Mouse (Mus musculus) MEL (cell line): ENCODE results near the gene 1810013L24Rik. TPM values are rescaled to one million over a fixed set of nuclear protein-coding genes. Genes with fewer than 3 reads are reported as not detected.
A peak's percentile ranks its signal among the peaks of the same experiment; 100 is the strongest.

Experiments used
- DNase-seq: peaks from one replicate; pipeline ENCODE4 v3.0.0; 2011; ENCODE audit warnings: low read depth, low spot score
- H3K27ac ChIP-seq: 2 replicates; pipeline ENCODE4 v1.5.1; 2012; ENCODE audit warnings: low read depth, mild to moderate bottlenecking, control low read depth, low read length, moderate library complexity; ENCODE audit not compliant: control insufficient read depth
- H3K27me3 ChIP-seq, 2 experiments: fragments of 150-350 bp in 1 of 2; sonication (generic) in 1 of 2; 2 replicates each; pipeline ENCODE4 v1.6.1; 2012; ENCODE audit warnings: low read length in 2 of 2, mild to moderate bottlenecking in 2 of 2, improper control_type of control experiment in 1 of 2, moderate library complexity in 1 of 2; ENCODE audit not compliant: insufficient read depth in 2 of 2, control insufficient read depth in 1 of 2
- H3K36me3 ChIP-seq, 2 experiments: 2 replicates each; pipeline ENCODE4 v1.6.1; 2012 to 2014; ENCODE audit warnings: low read length in 2 of 2, improper control_type of control experiment in 1 of 2, inconsistent platforms in 1 of 2, mild to moderate bottlenecking in 1 of 2; ENCODE audit not compliant: insufficient read depth in 2 of 2, control insufficient read depth in 1 of 2
- H3K4me1 ChIP-seq, 2 experiments: fragments of 150-350 bp in 1 of 2; sonication (generic) in 1 of 2; 2 replicates each; pipeline ENCODE4 v1.6.1; 2012; ENCODE audit warnings: low read length in 2 of 2, improper control_type of control experiment in 1 of 2, mild to moderate bottlenecking in 1 of 2; ENCODE audit not compliant: insufficient read depth in 2 of 2, control insufficient read depth in 1 of 2
- H3K4me3 ChIP-seq, 2 experiments: fragments of 150-350 bp in 1 of 2; sonication (generic) in 1 of 2; 2 replicates each; pipeline ENCODE4 v1.5.1; 2012; ENCODE audit warnings: low read depth in 2 of 2, low read length in 2 of 2, mild to moderate bottlenecking in 2 of 2, moderate library complexity in 2 of 2, control low read depth in 1 of 2, improper control_type of control experiment in 1 of 2; ENCODE audit not compliant: control insufficient read depth in 1 of 2, insufficient read depth in 1 of 2
- H3K79me2 ChIP-seq: 2 replicates; pipeline ENCODE4 v1.6.1; 2012; ENCODE audit warnings: mild to moderate bottlenecking, low read length, moderate library complexity; ENCODE audit not compliant: control insufficient read depth, poor library complexity, insufficient read depth
- H3K9ac ChIP-seq: 2 replicates; pipeline ENCODE4 v1.6.1; 2012; ENCODE audit warnings: low read depth, mild to moderate bottlenecking, control low read depth, low read length, moderate library complexity; ENCODE audit not compliant: control insufficient read depth, poor library complexity, severe bottlenecking
- H3K9me3 ChIP-seq: fragments of 150-350 bp; sonication (generic); replicated peaks from 2 replicates; pipeline ENCODE4 v1.6.1; 2012; ENCODE audit warnings: mild to moderate bottlenecking, low read length, improper control_type of control experiment, moderate library complexity; ENCODE audit not compliant: insufficient read depth
- CTCF ChIP-seq, 3 experiments: IDR thresholded peaks in 2 of 3; conservative IDR thresholded peaks in 1 of 3; 2 replicates each; pipeline ENCODE4 v1.5.1; 2011 to 2012; ENCODE audit warnings: low read length in 3 of 3, low read depth in 2 of 3, mild to moderate bottlenecking in 2 of 3, improper control_type of control experiment in 1 of 3, inconsistent platforms in 1 of 3, mixed read lengths in 1 of 3, moderate library complexity in 1 of 3; ENCODE audit not compliant: control insufficient read depth in 1 of 3, insufficient read depth in 1 of 3, poor library complexity in 1 of 3, severe bottlenecking in 1 of 3
- ELF1 ChIP-seq: IDR thresholded peaks from 2 replicates; pipeline ENCODE4 v1.6.1; 2014; ENCODE audit warnings: low read depth, mild to moderate bottlenecking, inconsistent platforms, low read length, improper control_type of control experiment, moderate library complexity
- ETS1 ChIP-seq: IDR thresholded peaks from 2 replicates; pipeline ENCODE4 v1.6.1; 2012; ENCODE audit warnings: low read depth, mild to moderate bottlenecking, inconsistent platforms, low read length, improper control_type of control experiment, moderate library complexity
- GABPA ChIP-seq: IDR thresholded peaks from 2 replicates; pipeline ENCODE4 v1.6.1; 2012; ENCODE audit warnings: low read depth, mild to moderate bottlenecking, inconsistent platforms, low read length, improper control_type of control experiment, moderate library complexity
- JUND ChIP-seq: IDR thresholded peaks from 2 replicates; pipeline ENCODE4 v1.6.1; 2011; ENCODE audit warnings: low read depth, mild to moderate bottlenecking, improper control_type of control experiment, low read length
- MEF2A ChIP-seq: IDR thresholded peaks from 2 replicates; pipeline ENCODE4 v1.6.1; 2014; ENCODE audit warnings: low read depth, mild to moderate bottlenecking, inconsistent platforms, low read length, improper control_type of control experiment; ENCODE audit not compliant: poor library complexity, insufficient replicate concordance, severe bottlenecking; ENCODE audit errors: extremely low read depth
- MXI1 ChIP-seq: IDR thresholded peaks from 2 replicates; pipeline ENCODE4 v1.6.1; 2011; ENCODE audit warnings: mild to moderate bottlenecking, low read depth, low read length, improper control_type of control experiment
- NELFE ChIP-seq: IDR thresholded peaks from 2 replicates; pipeline ENCODE4 v1.6.1; 2011; ENCODE audit warnings: low read depth, low read length, improper control_type of control experiment
- POLR2AphosphoS2 ChIP-seq: IDR thresholded peaks from 2 replicates; pipeline ENCODE4 v1.6.1; 2011; ENCODE audit warnings: low read length, improper control_type of control experiment
- POLR2AphosphoS5 ChIP-seq: IDR thresholded peaks from 2 replicates; pipeline ENCODE4 v1.6.1; 2012; ENCODE audit warnings: low read depth, borderline replicate concordance, mild to moderate bottlenecking, inconsistent platforms, low read length, moderate library complexity, mixed read lengths
- RAD21 ChIP-seq: IDR thresholded peaks from 2 replicates; pipeline ENCODE4 v1.6.1; 2011; ENCODE audit warnings: mild to moderate bottlenecking, low read depth, low read length, improper control_type of control experiment
- RCOR1 ChIP-seq: IDR thresholded peaks from 2 replicates; pipeline ENCODE4 v1.6.1; 2012; ENCODE audit warnings: low read depth, mild to moderate bottlenecking, inconsistent platforms, low read length, improper control_type of control experiment
- SIN3A ChIP-seq: IDR thresholded peaks from 2 replicates; pipeline ENCODE4 v1.6.1; 2012; ENCODE audit warnings: low read length, improper control_type of control experiment, inconsistent platforms
- SMC3 ChIP-seq: IDR thresholded peaks from 2 replicates; pipeline ENCODE4 v1.6.1; 2011; ENCODE audit warnings: low read depth, low read length, improper control_type of control experiment
- TAL1 ChIP-seq: IDR thresholded peaks from 2 replicates; pipeline ENCODE4 v1.6.1; 2012; ENCODE audit warnings: mild to moderate bottlenecking, inconsistent platforms, low read length, moderate library complexity, mixed read lengths
- TBP ChIP-seq: IDR thresholded peaks from 2 replicates; pipeline ENCODE4 v1.8.0; 2011; ENCODE audit warnings: low read depth, low read length, improper control_type of control experiment
- TCF12 ChIP-seq: IDR thresholded peaks from 2 replicates; pipeline ENCODE4 v1.6.1; 2014; ENCODE audit warnings: low read depth, mild to moderate bottlenecking, inconsistent platforms, low read length, improper control_type of control experiment, moderate library complexity
- UBTF ChIP-seq: IDR thresholded peaks from 2 replicates; pipeline ENCODE4 v1.6.1; 2012; ENCODE audit warnings: low read depth, mild to moderate bottlenecking, inconsistent platforms, low read length, improper control_type of control experiment, moderate library complexity, borderline replicate concordance; ENCODE audit not compliant: insufficient read depth
- USF1 ChIP-seq: IDR thresholded peaks from 2 replicates; pipeline ENCODE4 v1.6.1; 2014; ENCODE audit warnings: low read depth, mild to moderate bottlenecking, inconsistent platforms, low read length, improper control_type of control experiment, moderate library complexity
- USF2 ChIP-seq, 2 experiments: IDR thresholded peaks; 2 replicates each; pipeline ENCODE4 v1.6.1; 2011 to 2012; ENCODE audit warnings: improper control_type of control experiment in 2 of 2, low read length in 2 of 2, borderline replicate concordance in 1 of 2, inconsistent platforms in 1 of 2, low read depth in 1 of 2, mild to moderate bottlenecking in 1 of 2; ENCODE audit not compliant: insufficient read depth in 1 of 2
- ZC3H11A ChIP-seq: IDR thresholded peaks from 2 replicates; pipeline ENCODE4 v1.6.1; 2012; ENCODE audit warnings: low read depth, mild to moderate bottlenecking, inconsistent platforms, low read length, improper control_type of control experiment
- ZKSCAN1 ChIP-seq: IDR thresholded peaks from 2 replicates; pipeline ENCODE4 v1.6.1; 2012; ENCODE audit warnings: low read depth, mild to moderate bottlenecking, inconsistent platforms, low read length, improper control_type of control experiment, moderate library complexity
- ZMIZ1 ChIP-seq: IDR thresholded peaks from 2 replicates; pipeline ENCODE4 v1.6.1; 2012; ENCODE audit warnings: low read depth, mild to moderate bottlenecking, inconsistent platforms, low read length, improper control_type of control experiment, moderate library complexity
- ZNF384 ChIP-seq: IDR thresholded peaks from 2 replicates; pipeline ENCODE4 v1.6.1; 2012; ENCODE audit warnings: low read depth, mild to moderate bottlenecking, inconsistent platforms, low read length, improper control_type of control experiment
- polyA plus RNA-seq, 2 experiments: library from polyadenylated mRNA; stranded (reverse) in 1 of 2; unstranded in 1 of 2; fragments of >175 nt in 1 of 2; fragments of >200 nt in 1 of 2; gene quantifications; 2 replicates each; pipeline versions ENCODE4 v1.2.1 to v1.2.4; 2012; ENCODE audit warnings: low replicate concordance in 2 of 2, low read depth in 1 of 2; ENCODE audit not compliant: insufficient read length in 2 of 2, insufficient read depth in 1 of 2, missing spikeins in 1 of 2
- total RNA-seq: library from RNA; depleted of rRNA; stranded (reverse); fragments of 300-350 nt; gene quantifications from 2 replicates; pipeline ENCODE4 v1.2.3, GENCODE M21; 2012

The 1810013L24Rik gene
- total and polyA plus RNA-seq, 3 experiments: 27.6 to 154 (median 29.9) TPM

DNA sequence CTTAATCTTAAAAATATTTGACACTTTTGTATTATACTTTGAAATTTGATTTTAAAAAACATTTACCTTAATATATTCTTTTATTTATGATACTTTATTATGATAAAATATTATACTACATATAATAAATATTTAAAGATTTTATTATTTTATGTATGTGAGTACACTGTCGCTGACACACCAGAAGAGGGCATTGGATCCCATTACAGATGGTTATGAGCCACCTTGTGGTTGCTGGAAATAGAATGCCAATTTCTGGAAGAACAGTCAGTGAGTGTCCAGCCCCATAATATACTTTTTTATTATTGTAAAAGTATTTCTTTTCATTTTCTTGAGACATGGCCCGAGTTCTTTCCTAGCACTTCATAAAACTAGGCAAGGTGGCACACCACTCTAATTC is 48.2 kb upstream of the 1810013L24Rik start:
- DNase-seq: no peak
- H3K4me3 ChIP-seq: no peak overlapping the region
- H3K27ac ChIP-seq: no peak overlapping the region
- H3K36me3 ChIP-seq: peaks cover 0 to 11% of the 10 kb centered on the region in 2 experiments; a peak in 2 of 4 replicates
- TF ChIP-seq RAD21 (no peak), CTCF (IDR thresholded peaks at IDR 0.05 in 2 of 3, conservative IDR thresholded peaks at IDR 0.05 in 1 of 3; ENCODE audit: control insufficient read depth in 1 of 3, insufficient read depth in 1 of 3, low read depth in 2 of 3, low read length in 3 of 3, poor library complexity in 1 of 3, severe bottlenecking in 1 of 3) (peak in 1 of 3 experiments; percentile 28; a peak in 1 of 6 replicates), ELF1 (no peak)
- no peaks in the 10 kb centered on the region for H3K27me3 ChIP-seq
- H3K9me3 ChIP-seq: no peaks in the 10 kb centered on the region
- H3K79me2 ChIP-seq: no peaks in the 10 kb centered on the region
- H3K4me1 ChIP-seq: peaks cover 13 to 17% of the 10 kb centered on the region in 2 experiments
- H3K9ac ChIP-seq: no peak overlapping the region

DNA sequence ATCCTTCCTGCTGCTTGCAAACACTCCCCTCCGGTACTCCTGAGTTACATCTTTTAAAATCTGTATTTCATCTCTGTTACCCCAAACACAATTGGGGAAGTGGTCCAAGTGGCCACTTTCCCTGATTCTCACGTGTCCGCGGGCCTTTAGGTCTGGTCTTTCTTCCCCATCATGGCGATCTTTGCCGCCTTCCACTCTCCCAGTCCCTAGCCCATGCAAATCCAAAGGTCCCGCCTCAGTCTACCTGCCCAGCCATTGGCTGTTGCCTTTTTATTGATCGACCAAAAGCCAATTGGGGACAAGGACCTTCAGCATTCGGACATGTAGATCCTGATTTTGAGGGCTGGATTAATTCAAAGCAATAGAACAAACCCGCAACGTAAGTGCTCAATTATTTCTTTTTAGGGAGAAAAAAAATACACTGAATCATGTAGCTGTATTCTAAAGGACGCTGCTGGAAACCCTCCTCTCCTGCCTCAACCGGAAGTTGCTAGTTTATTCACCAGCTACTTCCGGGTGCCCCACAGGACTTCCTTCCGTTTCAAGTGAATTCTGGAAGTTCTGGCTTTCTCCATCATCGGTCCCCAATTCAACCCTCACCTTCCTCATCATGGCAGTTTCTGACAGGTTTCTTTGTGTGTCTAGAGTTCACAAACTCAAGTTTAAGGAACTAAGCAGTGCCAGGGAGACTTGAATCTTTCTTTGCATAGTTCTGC is 46.5 kb upstream of the 1810013L24Rik start:
- Histone ChIP-seq H3K9me3 (no peaks in the 10 kb centered on the region), H3K4me3 (no peak overlapping the region), H3K4me1 (peaks cover 13 to 17% of the 10 kb centered on the region in 2 experiments), H3K27me3 (no peaks in the 10 kb centered on the region), H3K79me2 (no peaks in the 10 kb centered on the region), H3K36me3 (peaks cover 0 to 11% of the 10 kb centered on the region in 2 experiments; a peak in 2 of 4 replicates), H3K9ac (no peak overlapping the region), H3K27ac (no peak overlapping the region)
- no peak for DNase-seq
- TF ChIP-seq ETS1: no peak
- TF ChIP-seq NELFE: no peak
- TF ChIP-seq SIN3A: no peak
- no peak for TF ChIP-seq POLR2AphosphoS2
- no peak for TF ChIP-seq TAL1
- TF ChIP-seq USF1: no peak
- TF ChIP-seq TBP: no peak
- TF ChIP-seq MXI1: no peak

DNA sequence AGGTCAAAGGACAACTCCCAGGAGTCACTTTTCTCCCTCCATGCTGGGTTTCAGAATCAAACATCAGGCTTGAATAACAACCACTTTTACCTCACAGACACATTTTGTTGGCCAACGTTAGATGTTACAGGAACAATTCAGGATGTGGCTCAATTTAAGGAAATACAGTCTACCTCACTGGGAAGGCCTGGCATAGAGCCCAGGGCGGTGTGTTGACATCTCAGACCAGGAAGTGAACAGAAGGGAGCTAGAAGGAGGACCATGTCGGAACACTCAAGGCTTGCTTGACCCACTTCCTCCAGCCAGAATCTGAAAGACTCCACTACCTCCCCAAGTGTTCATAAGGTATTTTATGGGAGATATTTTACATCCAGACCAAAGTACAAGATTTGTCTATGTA is 45.1 kb upstream of the 1810013L24Rik start:
- Histone ChIP-seq H3K9me3 (no peaks in the 10 kb centered on the region), H3K36me3 (peaks cover 0 to 4% of the 10 kb centered on the region in 2 experiments; a peak in 2 of 4 replicates), H3K27ac (no peak overlapping the region), H3K4me1 (peaks cover 6 to 11% of the 10 kb centered on the region in 2 experiments), H3K4me3 (no peak overlapping the region), H3K9ac (no peak overlapping the region), H3K79me2 (no peaks in the 10 kb centered on the region), H3K27me3 (no peaks in the 10 kb centered on the region)
- peak; percentile 34 for DNase-seq
- TF ChIP-seq JUND (no peak), NELFE (no peak), SMC3 (no peak), ZMIZ1 (no peak), ZKSCAN1 (no peak), TAL1 (no peak), TCF12 (no peak), MEF2A (no peak), GABPA (no peak), USF1 (no peak), ZNF384 (no peak), RCOR1 (no peak), ZC3H11A (no peak), UBTF (no peak), POLR2AphosphoS5 (no peak), USF2 (IDR thresholded peaks at IDR 0.05; ENCODE audit: borderline replicate concordance in 1 of 2, insufficient read depth in 1 of 2, low read depth in 1 of 2, low read length in 2 of 2) (no peak)
